Mouse (Mus musculus) ES-E14 (cell line): ENCODE measurements at regions not wholly inside any gene's neighbourhood (a gene's known extent, or its start where the extent isn't known, plus 50 kb on each side); places are given as distances from the start of the nearest gene placed in this dataset.

ENCODE experiments used
- DNase-seq: peaks from one replicate; pipeline ENCODE4 v3.0.0-alpha.2; 2013; ENCODE audit warnings: low read depth, low spot score
- H3K27ac ChIP-seq: 2 replicates; pipeline ENCODE4 v1.5.1; 2012; ENCODE audit warnings: low read depth, mild to moderate bottlenecking, low read length, moderate library complexity, mixed read lengths; ENCODE audit not compliant: poor library complexity, insufficient read depth, severe bottlenecking
- H3K36me3 ChIP-seq: 2 replicates; pipeline ENCODE4 v1.6.1; 2012; ENCODE audit warnings: mild to moderate bottlenecking, low read length, moderate library complexity, mixed read lengths; ENCODE audit not compliant: control insufficient read depth, poor library complexity, insufficient read depth, severe bottlenecking
- H3K4me1 ChIP-seq, 2 experiments: fragments of 150-350 bp in 1 of 2; sonication (generic) in 1 of 2; 2 replicates each; pipeline ENCODE4 v1.6.1; 2012; ENCODE audit warnings: low read length in 2 of 2, mild to moderate bottlenecking in 1 of 2, mixed read lengths in 1 of 2; ENCODE audit not compliant: control insufficient read depth in 2 of 2, insufficient read depth in 2 of 2, poor library complexity in 1 of 2
- H3K4me3 ChIP-seq, 2 experiments: fragments of 150-350 bp in 1 of 2; sonication (generic) in 1 of 2; 2 replicates each; pipeline ENCODE4 v1.5.1; 2012; ENCODE audit warnings: low read length in 2 of 2, low read depth in 1 of 2, mild to moderate bottlenecking in 1 of 2, mixed read lengths in 1 of 2; ENCODE audit not compliant: insufficient read depth in 1 of 2, poor library complexity in 1 of 2, severe bottlenecking in 1 of 2
- H3K9ac ChIP-seq: 2 replicates; pipeline ENCODE4 v1.6.1; 2012; ENCODE audit warnings: low read depth, mild to moderate bottlenecking, low read length, mixed read lengths; ENCODE audit not compliant: poor library complexity, insufficient read depth, severe bottlenecking
- H3K9me3 ChIP-seq: fragments of 150-350 bp; sonication (generic); 2 replicates; pipeline ENCODE4 v1.6.1; 2012; ENCODE audit warnings: low read depth, mild to moderate bottlenecking, low read length; ENCODE audit not compliant: control insufficient read depth, insufficient read depth
- CHD2 ChIP-seq: IDR thresholded peaks from 2 replicates; pipeline ENCODE4 v1.6.1; 2014; ENCODE audit warnings: mild to moderate bottlenecking, low read depth, low read length, inconsistent platforms
- HCFC1 ChIP-seq: IDR thresholded peaks from 2 replicates; pipeline ENCODE4 v1.6.1; 2012; ENCODE audit warnings: low read length, inconsistent platforms, borderline replicate concordance; ENCODE audit not compliant: insufficient read depth
- MAFK ChIP-seq: IDR thresholded peaks from 2 replicates; pipeline ENCODE4 v1.6.1; 2014; ENCODE audit warnings: mild to moderate bottlenecking, low read depth, low read length, inconsistent platforms; ENCODE audit not compliant: insufficient read depth
- ZC3H11A ChIP-seq: IDR thresholded peaks from 2 replicates; pipeline ENCODE4 v1.6.1; 2012; ENCODE audit warnings: low read depth, mild to moderate bottlenecking, inconsistent platforms, low read length, borderline replicate concordance
- ZNF384 ChIP-seq: IDR thresholded peaks from 2 replicates; pipeline ENCODE4 v1.6.1; 2012; ENCODE audit warnings: low read depth, low read length, inconsistent platforms
- in situ Hi-C, 2 experiments: fragments of 600-800 bp; cut with MboI; formaldehyde crosslinking; loops; one replicate each; pipeline ENCODE4 v1.15.1; 2025; ENCODE audit warnings: low sequenced_read_pairs in 2 of 2, inconsistent platforms in 1 of 2; ENCODE audit not compliant: unreplicated experiment in 2 of 2

DNA sequence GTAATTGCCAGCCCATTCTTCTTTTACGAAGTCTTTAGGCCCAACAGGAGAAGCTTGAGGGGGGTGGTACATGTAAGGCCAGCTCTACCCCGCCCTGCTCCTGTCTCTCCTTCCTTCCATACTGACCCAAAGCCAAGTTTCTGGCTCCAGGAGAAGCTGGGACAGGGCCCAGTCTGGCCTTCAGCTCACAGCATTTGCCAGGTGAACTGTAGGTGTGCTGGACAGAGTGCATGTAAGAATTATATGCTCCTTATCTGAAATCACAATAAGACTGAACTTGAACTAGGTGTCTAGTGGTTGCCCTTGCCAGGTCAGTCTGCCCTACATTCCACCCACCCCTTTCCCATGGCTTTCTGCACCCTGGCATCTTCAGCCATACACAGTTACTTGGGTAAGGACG is 260.2 kb downstream of the 3100002H09Rik start:
- Histone ChIP-seq H3K27ac (no peak overlapping the region), H3K9me3 (no peaks in the 10 kb centered on the region), H3K4me1 (no peaks in the 10 kb centered on the region), H3K36me3 (no peaks in the 10 kb centered on the region), H3K9ac (no peak overlapping the region), H3K4me3 (no peak overlapping the region)
- in situ Hi-C loops, result no loop called here
- DNase-seq, result no peak
- TF ChIP-seq CHD2, result no peak
- no peak for TF ChIP-seq ZNF384

DNA sequence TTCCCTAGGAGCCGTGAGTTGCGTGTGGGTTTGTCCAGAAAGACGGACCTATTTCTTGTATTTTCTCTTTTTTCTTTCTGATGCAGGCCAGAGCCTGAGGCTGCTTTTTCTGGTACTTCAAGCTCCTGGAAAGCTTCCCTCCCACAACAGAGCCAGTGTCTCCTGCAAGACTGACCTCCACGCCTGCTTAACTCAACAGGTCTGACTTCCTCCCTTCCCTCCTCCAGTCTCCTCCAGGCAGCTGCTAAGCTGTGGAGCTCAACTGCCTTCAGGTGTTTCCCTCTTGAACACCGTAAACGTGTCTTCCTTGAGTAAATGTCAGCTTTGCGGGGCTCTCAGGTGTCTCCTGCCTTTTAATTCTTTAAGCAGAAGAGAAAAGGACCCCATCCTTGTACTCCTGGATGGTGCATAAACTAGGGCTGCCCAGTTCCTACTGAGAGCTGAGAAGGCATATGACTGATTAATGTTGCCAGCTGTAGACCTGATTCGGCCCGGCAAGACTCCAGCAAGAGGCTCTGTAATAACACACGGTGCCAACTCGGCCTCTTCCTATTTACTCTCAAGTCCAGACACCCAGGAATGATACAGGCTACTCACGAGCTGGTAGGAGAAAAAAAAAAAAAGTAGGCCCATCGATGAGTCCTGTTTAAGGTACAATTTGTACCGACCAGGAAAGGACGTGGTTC is 260.9 kb downstream of the 3100002H09Rik start:
- Histone ChIP-seq H3K4me1 (no peaks in the 10 kb centered on the region), H3K9ac (no peak overlapping the region), H3K27ac (no peak overlapping the region), H3K4me3 (no peak overlapping the region), H3K36me3 (no peaks in the 10 kb centered on the region), H3K9me3 (no peaks in the 10 kb centered on the region)
- TF ChIP-seq MAFK, result no peak
- no peak for TF ChIP-seq CHD2
- no peak for TF ChIP-seq HCFC1
- TF ChIP-seq ZNF384, result no peak
- no peak for TF ChIP-seq ZC3H11A
- in situ Hi-C loops, result no loop called here
- no peak for DNase-seq

DNA sequence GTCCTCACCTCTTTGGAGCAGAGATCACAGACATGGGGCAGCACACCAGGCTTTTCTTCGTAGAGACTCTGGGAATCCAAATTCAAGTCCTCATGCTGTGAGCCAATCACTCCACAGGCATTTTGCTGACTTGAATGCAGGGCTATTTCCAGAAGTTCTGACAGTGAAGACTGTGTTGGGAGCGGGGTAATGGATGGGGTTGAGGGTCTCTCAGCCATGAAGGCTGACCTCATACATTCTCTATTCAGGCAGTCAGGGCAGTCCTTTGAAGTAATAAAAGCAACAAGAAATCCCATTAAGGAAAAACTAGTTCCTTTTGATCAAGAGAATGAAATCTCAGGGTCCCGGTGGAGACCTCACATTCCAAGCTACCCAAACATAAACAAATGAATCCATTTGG is 261.5 kb downstream of the 3100002H09Rik start:
- in situ Hi-C loops, result no loop called here
- Histone ChIP-seq H3K4me3 (no peak overlapping the region), H3K9ac (no peak overlapping the region), H3K4me1 (no peaks in the 10 kb centered on the region), H3K27ac (no peak overlapping the region), H3K9me3 (no peaks in the 10 kb centered on the region), H3K36me3 (no peaks in the 10 kb centered on the region)
- no peak for DNase-seq
- TF ChIP-seq ZNF384 (no peak), MAFK (no peak), HCFC1 (no peak), ZC3H11A (no peak), CHD2 (no peak)

DNA sequence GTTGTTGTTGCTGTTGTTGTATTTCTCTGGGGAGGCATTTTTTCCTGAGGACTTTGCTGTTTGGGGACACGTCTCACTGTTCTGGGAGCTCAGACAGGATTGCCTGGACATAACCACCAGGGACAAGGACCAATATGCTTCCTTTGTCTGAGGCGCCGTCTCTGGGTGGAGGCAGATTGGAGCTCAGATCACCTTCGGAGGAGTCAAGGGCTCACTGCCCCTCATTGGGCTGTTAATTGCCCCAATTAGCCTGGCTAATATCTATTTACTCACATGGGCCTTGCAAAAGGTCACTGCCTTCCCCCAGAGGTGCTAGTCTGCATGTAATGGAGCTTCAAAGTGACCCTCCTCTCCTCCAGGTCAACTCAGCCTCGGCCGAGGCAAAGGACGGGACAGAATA is 270.5 kb downstream of the 3100002H09Rik start:
- H3K27ac ChIP-seq, result no peak overlapping the region
- no peak overlapping the region for H3K4me3 ChIP-seq
- DNase-seq, result no peak
- H3K4me1 ChIP-seq, result peaks cover 0 to 4% of the 10 kb centered on the region in 2 experiments; a peak in 1 of 4 replicates
- no peaks in the 10 kb centered on the region for H3K36me3 ChIP-seq
- in situ Hi-C loops, result no loop called here
- no peaks in the 10 kb centered on the region for H3K9me3 ChIP-seq
- no peak overlapping the region for H3K9ac ChIP-seq
- TF ChIP-seq ZNF384 (no peak), CHD2 (no peak)

DNA sequence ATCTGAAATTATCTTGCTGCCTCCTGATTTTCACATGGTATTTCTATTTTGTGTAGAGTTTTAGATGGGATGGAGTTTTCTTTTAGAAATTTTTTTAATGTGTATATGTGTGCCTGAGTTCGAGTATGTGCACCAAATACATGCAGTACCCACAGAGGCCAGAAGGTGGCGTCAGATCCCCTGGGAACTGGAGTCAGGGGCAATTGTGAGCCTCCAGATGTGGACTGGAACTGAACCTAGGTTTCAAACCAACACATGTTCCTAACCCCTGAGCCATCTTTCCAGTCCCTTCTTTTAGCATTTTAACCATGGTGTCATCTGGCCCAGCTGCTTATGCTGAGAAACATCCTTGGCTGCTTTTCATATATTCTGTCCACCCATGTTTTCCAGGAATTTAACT is 274.9 kb downstream of the 3100002H09Rik start:
- peak; percentile 40 for DNase-seq
- Histone ChIP-seq H3K4me1 (peaks cover 0 to 9% of the 10 kb centered on the region in 2 experiments; a peak in 1 of 4 replicates), H3K27ac (no peak overlapping the region), H3K4me3 (no peak overlapping the region), H3K9ac (no peak overlapping the region), H3K9me3 (no peaks in the 10 kb centered on the region), H3K36me3 (no peaks in the 10 kb centered on the region)
- TF ChIP-seq CHD2 (no peak), HCFC1 (no peak), ZC3H11A (peak; percentile 92), ZNF384 (peak; percentile 60; the same call in 1 of the 2 replicates)
- in situ Hi-C loops, result no loop called here
